Mouse (Mus musculus) gonadal fat pad, adult 2 months (tissue): ENCODE results near the gene Cars. TPM values are rescaled to one million over a fixed set of nuclear protein-coding genes. Genes with fewer than 3 reads are reported as not detected.
A peak's percentile ranks its signal among the peaks of the same experiment; 100 is the strongest.
"Not testable (repeated sequence)": the region's sequence is repeated elsewhere in the genome, so short reads cannot be mapped to it uniquely, and the experiment has no call there.

ENCODE experiments used
- DNase-seq: peaks from one replicate; pipeline ENCODE4 v3.0.0-alpha.2; 2012; ENCODE audit warnings: low read depth
- polyA plus RNA-seq: library from polyadenylated mRNA; depleted of rRNA; stranded (reverse); fragments of >200 nt; gene quantifications from 2 replicates; pipeline ENCODE4 v1.2.3, GENCODE M21; 2012; rRNA removed

The Cars gene
- polyA plus RNA-seq = 17.0 and 18.5 TPM in 2 replicates

- peak; percentile 58 for DNase-seq
Measured at GRCm38 (mm10) chr7:143599428-143600230, at the start of gene Cars. TSS of gene Cars (minus strand) at chr7:143600090.

GRCm38 (mm10) chr7:143649034-143649768, 49.3 kb upstream of the Cars start, which contains the start of gene Tnfrsf22:
TSS of gene Tnfrsf22 (minus strand) at chr7:143649661.
- no peak for DNase-seq

DNA sequence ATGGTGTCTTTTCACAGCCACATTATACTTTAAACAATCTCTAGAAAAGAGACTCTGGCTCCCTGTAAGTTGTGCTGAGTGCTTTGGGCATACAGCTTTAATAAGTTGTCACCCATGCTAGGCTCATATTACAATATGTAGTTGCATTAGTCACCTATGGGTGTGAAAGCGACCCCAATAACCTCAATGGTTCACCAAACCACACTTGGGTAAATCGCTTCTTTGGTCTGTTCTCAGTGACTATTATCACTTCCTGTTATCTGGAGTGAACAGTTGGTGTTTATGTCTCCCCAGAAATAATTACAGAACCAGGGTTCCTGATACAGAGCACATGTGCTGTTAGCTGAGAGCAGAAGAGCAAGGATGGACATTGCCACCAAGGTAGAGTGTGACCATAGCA, 44.1 kb upstream of the Cars start:
- not testable (repeated sequence) for DNase-seq

- no peak for DNase-seq
Measured at GRCm38 (mm10) chr7:143636674-143637073, 36.8 kb upstream of the Cars start.

DNA sequence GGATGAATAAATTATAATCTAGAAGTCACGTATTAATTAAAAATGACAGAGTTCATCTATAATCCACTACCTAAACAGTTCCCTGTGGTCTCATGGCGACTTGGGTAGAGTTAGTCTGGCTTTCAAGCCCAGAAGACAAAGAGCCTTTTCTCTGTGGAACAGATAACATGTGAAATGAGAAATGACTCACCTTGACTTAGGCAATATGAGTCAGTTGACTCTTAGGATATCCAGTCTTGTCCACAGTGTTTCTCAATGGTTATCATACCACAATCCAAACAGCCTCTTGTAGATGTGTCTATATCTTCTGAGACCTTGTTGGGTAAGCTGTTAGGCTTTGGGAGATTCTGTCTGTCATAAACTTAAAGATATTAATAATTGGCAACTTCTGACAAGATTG, 31.6 kb upstream of the Cars start:
- no peak for DNase-seq

- no peak for DNase-seq
Measured at GRCm38 (mm10) chr7:143629501-143629900, 29.6 kb upstream of the Cars start.

DNA sequence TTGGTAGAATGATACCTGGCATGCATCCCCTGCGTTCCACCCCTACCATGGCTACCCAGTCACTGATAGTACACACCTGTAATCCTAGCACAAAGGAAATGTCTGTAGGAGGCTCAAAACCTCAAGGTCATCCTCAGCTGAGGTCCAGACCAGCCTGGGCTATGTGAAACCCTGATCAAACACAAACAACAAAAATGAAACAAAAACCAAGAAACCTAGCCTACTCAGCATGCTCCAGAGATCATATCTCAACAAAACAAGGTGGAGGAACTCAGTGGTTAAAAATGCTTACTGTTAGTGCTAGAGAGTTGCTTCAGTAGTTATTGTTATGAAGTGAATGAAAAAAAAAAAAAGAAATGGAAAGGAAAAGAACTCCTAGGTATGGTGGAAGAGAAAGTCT, 28.6 kb upstream of the Cars start, which contains the start of gene Tnfrsf26:
Tnfrsf26 (minus strand) TSS at position 183 of the 400 bp plus-strand sequence.
- no peak for DNase-seq

- no peak for DNase-seq
Measured at GRCm38 (mm10) chr7:143627555-143628286, 27.8 kb upstream of the Cars start.

- DNase-seq = no peak
Measured at GRCm38 (mm10) chr7:143626178-143626577, 26.3 kb upstream of the Cars start.

DNA sequence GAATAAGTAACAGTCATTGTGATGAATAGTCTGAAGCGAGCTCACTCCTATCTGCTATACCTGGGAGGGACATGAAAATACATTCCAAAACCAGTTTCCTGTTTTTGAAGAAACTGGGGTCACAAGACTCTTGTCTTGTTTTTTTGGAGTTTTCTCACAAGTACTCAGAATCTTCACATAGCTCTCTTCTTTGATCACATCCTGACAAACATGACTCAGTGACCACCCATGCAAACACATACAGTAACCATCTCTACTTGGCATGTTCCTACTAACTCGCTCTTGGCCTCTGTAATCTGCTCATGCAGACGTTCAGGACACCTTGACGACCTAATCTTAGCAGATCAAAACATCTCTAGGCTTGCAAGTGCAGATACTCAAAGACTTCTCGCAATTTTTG, 25.3 kb upstream of the Cars start:
- no peak for DNase-seq

DNA sequence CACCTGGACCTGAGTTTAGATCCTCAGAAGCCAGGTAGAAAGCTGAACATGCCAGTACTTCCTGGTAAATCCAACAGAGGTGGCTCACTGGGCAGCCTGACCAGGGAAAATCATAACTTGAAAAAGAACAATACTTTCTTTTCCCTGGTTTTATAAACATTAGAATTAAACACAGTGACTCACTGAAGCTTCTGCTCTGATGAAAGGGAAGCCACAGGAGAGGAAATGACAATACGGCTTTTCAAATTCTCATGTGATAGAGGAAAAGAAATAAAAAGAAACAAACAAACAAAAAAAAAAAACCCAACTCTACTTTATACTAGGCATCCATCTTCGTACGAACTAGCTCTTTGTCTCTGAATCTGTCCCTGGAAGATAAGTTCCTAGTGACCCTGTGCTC, 24.7 kb upstream of the Cars start:
- DNase-seq = no peak

DNA sequence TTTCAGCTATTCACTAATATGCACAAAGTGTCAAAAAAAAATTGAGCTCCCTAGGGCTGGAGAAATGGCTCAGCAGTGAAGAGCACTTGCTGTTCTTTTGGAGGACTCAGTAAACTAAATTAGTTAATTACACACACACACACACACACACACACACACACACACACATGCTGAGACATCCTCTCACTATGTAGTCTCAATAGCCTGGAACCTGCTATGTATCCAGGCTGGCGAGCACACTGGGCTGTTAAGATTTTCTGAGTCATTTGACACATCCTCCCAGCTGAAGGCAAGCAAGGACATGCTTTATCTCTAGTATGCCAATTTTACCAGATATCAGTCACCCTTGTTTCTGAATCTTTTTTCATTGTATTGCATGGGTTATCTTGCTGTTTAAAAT, 21.1 kb upstream of the Cars start:
- no peak for DNase-seq

DNA sequence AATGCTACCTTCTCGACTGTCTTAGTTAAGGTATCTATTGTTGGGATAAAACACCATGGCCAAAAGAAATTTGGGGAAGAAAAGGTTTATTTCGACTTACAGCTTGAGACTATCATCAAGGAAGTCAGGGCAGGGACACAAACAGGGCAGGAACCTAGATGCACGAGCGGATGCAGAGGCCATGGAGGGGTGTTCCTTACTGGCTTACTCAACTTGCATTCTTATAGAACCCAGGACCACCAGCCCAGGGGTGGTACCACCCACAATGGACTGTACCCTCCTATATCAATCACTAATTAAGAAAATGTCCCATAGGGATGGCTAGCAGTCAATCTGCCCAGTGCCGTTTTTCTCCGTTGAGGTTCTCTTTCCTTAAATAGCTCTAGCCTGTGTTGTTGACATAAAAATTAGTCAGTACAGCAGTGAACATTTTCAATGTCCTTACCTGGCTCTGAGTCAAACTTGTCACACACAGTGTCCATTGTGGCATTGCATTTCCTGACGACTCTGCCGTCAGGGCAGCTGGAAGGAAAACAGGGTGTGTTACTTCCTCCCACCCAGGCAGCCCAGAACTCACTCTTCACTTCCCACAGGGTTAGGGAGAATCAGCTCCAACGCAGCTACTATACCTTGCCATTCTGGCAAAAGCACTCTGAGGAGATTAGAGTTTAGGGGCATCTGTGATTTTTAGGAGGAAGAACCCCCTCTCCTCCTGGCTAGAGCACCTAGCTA, 14.7 kb upstream of the Cars start:
- DNase-seq = no peak

- DNase-seq = no peak
Measured at GRCm38 (mm10) chr7:143612215-143612614, 12.3 kb upstream of the Cars start.

DNA sequence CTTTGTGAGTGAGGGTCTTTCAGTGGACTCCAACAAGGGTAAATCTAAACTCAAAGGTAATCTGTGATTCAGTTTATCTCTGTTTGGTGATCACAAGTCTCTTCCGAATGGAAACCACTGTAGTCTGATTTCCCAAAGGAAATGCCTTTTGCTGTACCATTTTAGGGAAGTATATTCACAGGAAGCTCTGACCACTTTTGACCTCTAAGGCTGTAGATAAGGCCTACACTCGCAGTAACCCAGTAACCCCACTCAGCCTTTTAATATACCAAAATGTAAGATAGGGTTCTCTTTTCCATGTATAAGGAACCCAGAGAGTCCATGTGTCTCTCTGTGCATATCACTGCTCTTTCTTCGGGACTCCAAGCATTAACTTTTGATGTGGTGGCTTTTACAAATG, 5.4 kb upstream of the Cars start:
- DNase-seq = no peak

DNA sequence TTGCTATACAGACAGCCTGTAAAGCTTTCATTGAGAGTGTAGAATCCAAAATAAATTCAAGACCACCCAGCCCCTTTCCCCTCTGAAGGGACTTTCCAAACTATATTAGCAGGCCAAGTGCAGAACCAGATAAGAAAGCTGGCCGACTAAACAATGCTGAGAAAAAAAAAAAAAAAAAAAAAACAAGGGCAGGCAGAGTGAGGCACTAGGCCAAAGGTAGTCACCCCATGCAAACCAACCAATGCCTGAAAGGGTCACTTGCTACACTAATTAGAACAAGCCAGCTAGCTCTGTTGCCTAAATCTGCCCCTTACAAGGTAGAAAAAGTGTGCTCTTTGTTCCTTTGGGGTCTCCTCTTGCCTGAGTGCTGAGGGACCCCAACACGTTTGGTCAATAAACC, 5.0 kb upstream of the Cars start:
- DNase-seq = no peak

DNA sequence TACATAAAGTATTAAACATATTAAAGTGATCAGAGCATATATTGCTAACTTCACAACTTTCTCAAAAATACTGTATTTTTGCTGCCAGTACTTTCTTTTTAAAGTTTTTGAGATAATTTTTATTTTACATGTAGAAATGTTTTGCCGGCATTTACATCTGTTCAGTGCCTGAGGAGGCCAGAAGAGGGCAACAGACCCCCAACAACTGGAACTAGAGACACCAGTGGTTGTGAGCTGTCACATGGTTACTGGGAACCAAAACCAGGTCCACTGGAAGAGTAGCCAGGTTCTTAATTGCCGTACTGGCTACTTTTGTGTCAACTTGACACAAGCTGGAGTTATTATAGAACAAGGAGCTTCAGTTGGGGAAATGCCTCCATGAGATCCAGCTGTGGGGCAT, 1.8 kb upstream of the Cars start:
- DNase-seq = no peak

GRCm38 (mm10) chr7:143600231-143600740, 396 bp upstream of the Cars start:
- no peak for DNase-seq

- no peak for DNase-seq
Measured at GRCm38 (mm10) chr7:143594865-143595264, 5.0 kb downstream of the Cars start.

DNA sequence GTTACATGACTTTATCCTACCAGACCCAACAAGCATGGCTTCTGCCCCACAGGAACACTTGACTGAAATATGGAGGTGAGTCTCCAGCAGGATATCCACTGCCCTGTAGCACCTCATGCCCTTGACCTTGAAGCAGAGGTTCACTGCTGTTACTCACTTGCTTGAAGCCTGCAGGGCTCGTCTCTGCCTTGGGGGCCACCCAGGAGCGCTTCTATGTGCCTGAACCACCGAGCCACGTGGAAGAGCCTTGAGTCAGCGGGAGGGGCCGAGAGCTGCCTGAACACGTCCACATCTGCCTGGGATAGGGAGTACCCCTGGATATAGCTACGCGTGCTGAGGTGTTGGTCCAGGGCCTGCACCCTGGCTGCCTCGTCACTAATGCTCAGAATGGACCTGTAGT, 7.6 kb downstream of the Cars start:
- no peak for DNase-seq

GRCm38 (mm10) chr7:143588006-143588405, 11.9 kb downstream of the Cars start:
- DNase-seq = no peak
